In genomic region chr15:103496204-103497140, GRCm38 (mm10) we compare ENCODE assay signal across 22 mouse cellular contexts. TPM values are rescaled to one million over a fixed set of nuclear protein-coding genes. Genes with fewer than 3 reads are reported as not detected.
DNase-seq lines count a peak whose midpoint lies in the region; ATAC-seq lines count a peak whose summit lies in the region.
"Had no signal": no experiment of that assay in that cellular context is flagged by ENCODE, and none has a peak within 500 bp of the region (broad histone marks: within the 10 kb centered on the region; RNA-seq: fewer than 3 reads in every experiment).

No protein-coding gene starts in this region.

- peak; percentile 33; the same call in 1 of the 2 replicates for ATAC-seq in embryonic facial prominence, embryonic 14.5 days (ENCODE audit: low read depth)
- peak; percentile 41; the same call in 1 of the 2 replicates for ATAC-seq in midbrain, embryonic 13.5 days
- ATAC-seq in neural tube, embryonic 13.5 days (ENCODE audit: low read depth), result peak; percentile 81
- ATAC-seq: lung, postnatal 0 days had no signal

- no peak overlapping the region for H3K4me3 ChIP-seq in embryonic facial prominence, embryonic 14.5 days (ENCODE audit: low read depth, low read length)
- H3K4me3 ChIP-seq in embryonic facial prominence, embryonic 10.5 days, result no peak overlapping the region
- H3K4me3 ChIP-seq in midbrain, embryonic 13.5 days (replicated peaks), result no peak overlapping the region
- no peak overlapping the region for H3K4me3 ChIP-seq in midbrain, embryonic 10.5 days
- no peak overlapping the region for H3K4me3 ChIP-seq in neural tube, embryonic 13.5 days
- H3K4me3 ChIP-seq: embryonic facial prominence, embryonic 13.5 days; heart, embryonic 12.5 days; limb, embryonic 12.5 days had no signal

- H3K9ac ChIP-seq in embryonic facial prominence, embryonic 14.5 days (ENCODE audit: low read depth, low read length), result no peak overlapping the region
- no peak overlapping the region for H3K9ac ChIP-seq in midbrain, embryonic 13.5 days (replicated peaks)
- H3K9ac ChIP-seq in neural tube, embryonic 13.5 days, result no peak overlapping the region
- H3K9ac ChIP-seq: embryonic facial prominence, embryonic 13.5 days; heart, embryonic 12.5 days; limb, embryonic 12.5 days; liver, embryonic 14.5 days had no signal

- H3K36me3 ChIP-seq in embryonic facial prominence, embryonic 14.5 days (ENCODE audit: control insufficient read depth, insufficient read depth, low read length), result no peaks in the 10 kb centered on the region
- no peaks in the 10 kb centered on the region for H3K36me3 ChIP-seq in embryonic facial prominence, embryonic 10.5 days (replicated peaks)
- no peaks in the 10 kb centered on the region for H3K36me3 ChIP-seq in midbrain, embryonic 13.5 days
- no peaks in the 10 kb centered on the region for H3K36me3 ChIP-seq in midbrain, embryonic 10.5 days
- H3K36me3 ChIP-seq in neural tube, embryonic 13.5 days, result no peaks in the 10 kb centered on the region
- H3K36me3 ChIP-seq: embryonic facial prominence, embryonic 13.5 days; heart, embryonic 12.5 days; limb, embryonic 12.5 days had no signal

- DNase-seq in embryonic facial prominence, embryonic 14.5 days (ENCODE audit: low spot score), result no peak
- DNase-seq in embryonic facial prominence, embryonic 10.5 days (ENCODE audit: low spot score), result no peak
- DNase-seq in midbrain, embryonic 10.5 days (ENCODE audit: low spot score), result no peak
- DNase-seq in adrenal gland, postnatal 14 days, result peak; percentile 70
- no peak for DNase-seq in cerebellum, postnatal 25 days
- DNase-seq in thymus, postnatal 14 days, result no peak
- DNase-seq: B cell, adult 2 months; cerebellum, adult 11-12 months; gastrocnemius, postnatal 36 days; heart, postnatal 4 days; kidney, adult 8-10 months; kidney, postnatal 36 days; layer of hippocampus, postnatal 36 days; right cerebral cortex, postnatal 4 days had no signal

- H3K4me2 ChIP-seq in embryonic facial prominence, embryonic 14.5 days (ENCODE audit: low read depth, low read length), result no peak overlapping the region
- no peak overlapping the region for H3K4me2 ChIP-seq in midbrain, embryonic 13.5 days (replicated peaks)
- H3K4me2 ChIP-seq in neural tube, embryonic 13.5 days, result no peak overlapping the region
- H3K4me2 ChIP-seq: embryonic facial prominence, embryonic 13.5 days; heart, embryonic 12.5 days; limb, embryonic 12.5 days had no signal

- no peaks in the 10 kb centered on the region for H3K9me3 ChIP-seq in embryonic facial prominence, embryonic 14.5 days (ENCODE audit: control insufficient read depth, low read length)
- no peaks in the 10 kb centered on the region for H3K9me3 ChIP-seq in embryonic facial prominence, embryonic 10.5 days
- no peaks in the 10 kb centered on the region for H3K9me3 ChIP-seq in midbrain, embryonic 13.5 days
- H3K9me3 ChIP-seq in midbrain, embryonic 10.5 days (replicated peaks), result no peaks in the 10 kb centered on the region
- H3K9me3 ChIP-seq in neural tube, embryonic 13.5 days, result no peaks in the 10 kb centered on the region
- H3K9me3 ChIP-seq: embryonic facial prominence, embryonic 13.5 days; heart, embryonic 12.5 days; limb, embryonic 12.5 days had no signal

- no peaks in the 10 kb centered on the region for H3K4me1 ChIP-seq in embryonic facial prominence, embryonic 14.5 days (ENCODE audit: control insufficient read depth, insufficient read depth, low read length)
- H3K4me1 ChIP-seq in embryonic facial prominence, embryonic 10.5 days, result peaks cover 45% of the 10 kb centered on the region
- peaks cover 25% of the 10 kb centered on the region for H3K4me1 ChIP-seq in midbrain, embryonic 13.5 days (replicated peaks)
- H3K4me1 ChIP-seq in midbrain, embryonic 10.5 days, result peaks cover 45% of the 10 kb centered on the region
- peaks cover 44% of the 10 kb centered on the region for H3K4me1 ChIP-seq in neural tube, embryonic 13.5 days (replicated peaks)
- H3K4me1 ChIP-seq: heart, embryonic 12.5 days had no signal

- WGBS in embryonic facial prominence, embryonic 14.5 days, result 58% methylated on average over 10 of the region's 10 CpGs
- 75% methylated on average over 10 of the region's 10 CpGs for WGBS in embryonic facial prominence, embryonic 10.5 days
- 73% methylated on average over 10 of the region's 10 CpGs for WGBS in midbrain, embryonic 13.5 days
- WGBS in midbrain, embryonic 10.5 days, result 80% methylated on average over 10 of the region's 10 CpGs
- WGBS in neural tube, embryonic 13.5 days, result 50% methylated on average over 10 of the region's 10 CpGs

- H3K27me3 ChIP-seq in embryonic facial prominence, embryonic 14.5 days (replicated peaks; ENCODE audit: control insufficient read depth, insufficient read depth, low read length), result no peaks in the 10 kb centered on the region
- peaks cover 37% of the 10 kb centered on the region for H3K27me3 ChIP-seq in embryonic facial prominence, embryonic 10.5 days (replicated peaks; ENCODE audit: low read depth, poor library complexity, severe bottlenecking)
- H3K27me3 ChIP-seq in midbrain, embryonic 13.5 days, result peaks cover 8% of the 10 kb centered on the region; the same call in 1 of the 2 replicates
- peaks cover 37% of the 10 kb centered on the region for H3K27me3 ChIP-seq in midbrain, embryonic 10.5 days (ENCODE audit: low read depth, poor library complexity, severe bottlenecking)
- H3K27me3 ChIP-seq in neural tube, embryonic 13.5 days, result peaks cover 12% of the 10 kb centered on the region; the same call in 1 of the 2 replicates
- H3K27me3 ChIP-seq: embryonic facial prominence, embryonic 13.5 days had no signal

- no peak overlapping the region for H3K27ac ChIP-seq in embryonic facial prominence, embryonic 14.5 days (replicated peaks; ENCODE audit: low read depth, low read length)
- H3K27ac ChIP-seq in embryonic facial prominence, embryonic 10.5 days (replicated peaks), result no peak overlapping the region
- no peak overlapping the region for H3K27ac ChIP-seq in midbrain, embryonic 13.5 days
- H3K27ac ChIP-seq in midbrain, embryonic 10.5 days (replicated peaks), result no peak overlapping the region
- H3K27ac ChIP-seq in neural tube, embryonic 13.5 days (replicated peaks), result peak overlapping the region; percentile 75
- H3K27ac ChIP-seq: embryonic facial prominence, embryonic 13.5 days; limb, embryonic 12.5 days; liver, embryonic 14.5 days had no signal

RNA-seq across cellular contexts. Expression of gene Pde1b, which starts 6.4 kb away (rescaled TPM):
- polyA plus RNA-seq in embryonic facial prominence, embryonic 14.5 days (2014; fragmentation: Nextera tagmentation; extraction: Ambion mirVana), result 6.1 and 7.2 TPM in 2 replicates
- polyA plus RNA-seq in embryonic facial prominence, embryonic 10.5 days (2016; fragmentation: Nextera tagmentation; extraction: Ambion mirVana), result 6.0 and 10.4 TPM in 2 replicates
- polyA plus RNA-seq in midbrain, embryonic 13.5 days (2015; fragmentation: Nextera tagmentation; extraction: Ambion mirVana), result 67.5 and 70.8 TPM in 2 replicates
- 26.4 and 33.1 TPM in 2 replicates for polyA plus RNA-seq in midbrain, embryonic 10.5 days (2016; fragmentation: Nextera tagmentation; extraction: Ambion mirVana)
- total RNA-seq in adrenal gland, postnatal 14 days (2021), result 5.2 and 8.1 TPM in 2 replicates
- 83.3 and 88.7 TPM in 2 replicates for polyA plus RNA-seq in neural tube, embryonic 13.5 days (2015; fragmentation: Nextera tagmentation; extraction: Ambion mirVana)

RNA-seq across cellular contexts. Expression of gene Ppp1r1a, which starts 41.3 kb away (rescaled TPM):
- polyA plus RNA-seq in embryonic facial prominence, embryonic 14.5 days (2014; fragmentation: Nextera tagmentation; extraction: Ambion mirVana), result 16.7 and 18.1 TPM in 2 replicates
- polyA plus RNA-seq in embryonic facial prominence, embryonic 10.5 days (2016; fragmentation: Nextera tagmentation; extraction: Ambion mirVana), result 14.3 and 16.4 TPM in 2 replicates
- polyA plus RNA-seq in midbrain, embryonic 13.5 days (2015; fragmentation: Nextera tagmentation; extraction: Ambion mirVana), result 84.8 and 86.8 TPM in 2 replicates
- 38.3 and 46.7 TPM in 2 replicates for polyA plus RNA-seq in midbrain, embryonic 10.5 days (2016; fragmentation: Nextera tagmentation; extraction: Ambion mirVana)
- total RNA-seq in adrenal gland, postnatal 14 days (2021), result 18.7 and 19.3 TPM in 2 replicates
- polyA plus RNA-seq in neural tube, embryonic 13.5 days (2015; fragmentation: Nextera tagmentation; extraction: Ambion mirVana), result 83.1 and 93.7 TPM in 2 replicates
- total RNA-seq: megakaryocyte-erythroid progenitor cell, adult 5-6 weeks had no signal

RNA-seq across cellular contexts. Expression of gene Nckap1l, which starts 42.9 kb away (rescaled TPM):
- 4.6 and 5.0 TPM in 2 replicates for polyA plus RNA-seq in embryonic facial prominence, embryonic 14.5 days (2014; fragmentation: Nextera tagmentation; extraction: Ambion mirVana)
- polyA plus RNA-seq in embryonic facial prominence, embryonic 10.5 days (2016; fragmentation: Nextera tagmentation; extraction: Ambion mirVana), result 1.1 and 1.3 TPM in 2 replicates
- polyA plus RNA-seq in midbrain, embryonic 13.5 days (2015; fragmentation: Nextera tagmentation; extraction: Ambion mirVana), result 1.2 and 1.8 TPM in 2 replicates
- polyA plus RNA-seq in midbrain, embryonic 10.5 days (2016; fragmentation: Nextera tagmentation; extraction: Ambion mirVana), result 1.8 and 2.1 TPM in 2 replicates
- 3.7 and 12.1 TPM in 2 replicates for total RNA-seq in adrenal gland, postnatal 14 days (2021)
- polyA plus RNA-seq in neural tube, embryonic 13.5 days (2015; fragmentation: Nextera tagmentation; extraction: Ambion mirVana), result 2.2 and 2.6 TPM in 2 replicates

RNA-seq across cellular contexts. Expression of gene Gtsf2, which starts 48.2 kb away (rescaled TPM):
- not detected in 2 replicates for polyA plus RNA-seq in embryonic facial prominence, embryonic 14.5 days (2014; fragmentation: Nextera tagmentation; extraction: Ambion mirVana)
- polyA plus RNA-seq in embryonic facial prominence, embryonic 10.5 days (2016; fragmentation: Nextera tagmentation; extraction: Ambion mirVana), result not detected in 2 replicates
- not detected in 2 replicates for polyA plus RNA-seq in midbrain, embryonic 13.5 days (2015; fragmentation: Nextera tagmentation; extraction: Ambion mirVana)
- 0.17 TPM in 1 of 2 replicates, not detected in the other for polyA plus RNA-seq in midbrain, embryonic 10.5 days (2016; fragmentation: Nextera tagmentation; extraction: Ambion mirVana)
- total RNA-seq in adrenal gland, postnatal 14 days (2021), result not detected in 2 replicates
- polyA plus RNA-seq in neural tube, embryonic 13.5 days (2015; fragmentation: Nextera tagmentation; extraction: Ambion mirVana), result not detected in 2 replicates
- total RNA-seq: gastrocnemius, postnatal 36 days; heart, postnatal 4 days; layer of hippocampus, postnatal 36 days; megakaryocyte-erythroid progenitor cell, adult 5-6 weeks had no signal
- polyA plus RNA-seq: embryonic facial prominence, embryonic 13.5 days; heart, embryonic 12.5 days; limb, embryonic 12.5 days; liver, embryonic 14.5 days; lung, postnatal 0 days had no signal
